Mouse (Mus musculus): ENCODE data around the gene Ppia.

- TF ChIP-seq CTCF (IDR thresholded peaks at IDR 0.05; ENCODE audit: low read depth), result peak; percentile 78
- TF ChIP-seq EP300 (optimal IDR thresholded peaks at IDR 0.05), result no peak
Observed at GRCm38 (mm10) chr11:6465122-6465521, 49.9 kb downstream of the Ppia start.
